Mouse (Mus musculus) spleen, adult 2 months (tissue): ENCODE measurements around the gene Gm128. TPM values are rescaled to one million over a fixed set of nuclear protein-coding genes. Genes with fewer than 3 reads are reported as not detected.

Experiments
- DNase-seq, 2 experiments: peaks; one replicate each; pipeline versions ENCODE4 v3.0.0 to v3.0.0-alpha.2; 2012 to 2021; ENCODE audit warnings: low spot score in 2 of 2, low read depth in 1 of 2
- H3K27ac ChIP-seq: fragments of 200-500 bp; 2 replicates; pipeline ENCODE4 v1.5.1; 2012; ENCODE audit warnings: low read length, inconsistent platforms; ENCODE audit not compliant: insufficient read depth
- H3K27me3 ChIP-seq: fragments of 200-500 bp; 2 replicates; pipeline ENCODE4 v1.6.1; 2012; ENCODE audit warnings: mild to moderate bottlenecking, moderate library complexity, low read length, inconsistent platforms; ENCODE audit not compliant: control insufficient read depth, insufficient read depth
- H3K36me3 ChIP-seq: fragments of 200-500 bp; 2 replicates; pipeline ENCODE4 v1.6.1; 2012; ENCODE audit warnings: mild to moderate bottlenecking, low read length, inconsistent platforms; ENCODE audit not compliant: control insufficient read depth, insufficient read depth
- H3K4me1 ChIP-seq: fragments of 200-500 bp; 2 replicates; pipeline ENCODE4 v1.6.1; 2011; ENCODE audit warnings: inconsistent platforms; ENCODE audit not compliant: control insufficient read depth, insufficient read depth, insufficient read length
- H3K4me3 ChIP-seq: fragments of 200-500 bp; 2 replicates; pipeline ENCODE4 v1.5.1; 2011; ENCODE audit warnings: mild to moderate bottlenecking, inconsistent platforms; ENCODE audit not compliant: insufficient read depth, insufficient read length; ENCODE audit errors: extremely low read depth
- CTCF ChIP-seq: fragments of 200-500 bp; IDR thresholded peaks from 2 replicates; pipeline ENCODE4 v1.5.1; 2011; ENCODE audit warnings: mild to moderate bottlenecking, inconsistent platforms; ENCODE audit not compliant: insufficient read depth, insufficient read length, insufficient replicate concordance; ENCODE audit errors: extremely low read depth
- POLR2A ChIP-seq: fragments of 200-500 bp; IDR thresholded peaks from 2 replicates; pipeline ENCODE4 v1.6.1; 2011; ENCODE audit warnings: low read depth, low read length, inconsistent platforms
- WGBS: fragments of 180-500 bp; shearing (Covaris S2); methylation state at CpG from one replicate; pipeline ENCODE4 v1.1.7; 2018; 5-methylcytosine and 5-hydroxymethylcytosine counted together
- polyA plus RNA-seq: library from polyadenylated mRNA; depleted of rRNA; stranded (reverse); fragments of >200 nt; gene quantifications from 2 replicates; pipeline ENCODE4 v1.2.3, GENCODE M21; 2012; rRNA removed

The Gm128 gene
- polyA plus RNA-seq, 1 experiment: 0.18 TPM

DNA sequence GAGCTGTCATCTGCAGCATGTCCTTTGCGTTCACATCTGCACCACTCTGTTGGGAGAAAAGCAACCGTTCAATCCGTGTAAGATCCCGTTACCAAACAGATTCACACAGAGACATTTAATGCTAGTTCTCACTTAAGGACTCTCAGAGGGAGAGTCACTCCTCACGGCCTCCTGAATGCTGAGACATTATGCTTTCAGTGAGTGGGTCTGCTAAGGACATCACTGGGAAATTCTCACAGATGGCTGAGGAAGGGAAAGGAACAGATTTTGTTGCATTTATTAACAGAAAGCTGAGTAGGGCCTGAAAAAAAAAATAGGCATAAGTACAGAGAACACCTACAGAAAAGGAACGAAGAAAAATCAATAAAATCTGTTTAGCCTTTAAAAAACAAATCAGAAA is 37.5 kb downstream of the Gm128 start:
- H3K4me1 ChIP-seq: no peaks in the 10 kb centered on the region
- no peak overlapping the region for H3K4me3 ChIP-seq
- no peak overlapping the region for H3K27ac ChIP-seq
- H3K27me3 ChIP-seq: no peaks in the 10 kb centered on the region
- H3K36me3 ChIP-seq: peaks cover 49% of the 10 kb centered on the region
- 95% methylated on average over 6 of the region's 6 CpGs for WGBS
- DNase-seq: no peak
- TF ChIP-seq CTCF (no peak), POLR2A (no peak)

DNA sequence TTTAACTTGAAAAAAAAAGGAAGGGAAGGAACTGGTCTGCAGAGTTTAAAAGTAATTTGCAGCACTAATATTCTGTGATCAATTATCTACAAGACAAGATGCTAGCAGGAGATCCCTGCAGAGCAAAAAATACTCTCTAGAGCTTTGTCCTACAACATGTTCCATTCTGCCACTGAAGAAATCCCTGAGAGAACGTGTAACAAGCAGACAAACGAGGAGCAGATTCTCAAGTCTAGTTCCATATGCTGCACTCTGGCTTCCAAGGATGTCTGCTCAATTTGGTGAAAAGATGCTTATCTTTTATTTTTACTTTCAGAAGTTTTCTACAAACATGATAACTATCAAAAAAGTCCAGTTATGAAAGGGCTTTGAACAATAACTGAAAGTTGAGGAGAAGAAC is 40.8 kb downstream of the Gm128 start:
- no peak for DNase-seq
- Histone ChIP-seq H3K27me3 (no peaks in the 10 kb centered on the region), H3K36me3 (peaks cover 55% of the 10 kb centered on the region), H3K27ac (no peak overlapping the region), H3K4me1 (no peaks in the 10 kb centered on the region), H3K4me3 (no peak overlapping the region)
- WGBS: 97% methylated on average over 2 of the region's 2 CpGs
- TF ChIP-seq POLR2A: no peak
- no peak for TF ChIP-seq CTCF

DNA sequence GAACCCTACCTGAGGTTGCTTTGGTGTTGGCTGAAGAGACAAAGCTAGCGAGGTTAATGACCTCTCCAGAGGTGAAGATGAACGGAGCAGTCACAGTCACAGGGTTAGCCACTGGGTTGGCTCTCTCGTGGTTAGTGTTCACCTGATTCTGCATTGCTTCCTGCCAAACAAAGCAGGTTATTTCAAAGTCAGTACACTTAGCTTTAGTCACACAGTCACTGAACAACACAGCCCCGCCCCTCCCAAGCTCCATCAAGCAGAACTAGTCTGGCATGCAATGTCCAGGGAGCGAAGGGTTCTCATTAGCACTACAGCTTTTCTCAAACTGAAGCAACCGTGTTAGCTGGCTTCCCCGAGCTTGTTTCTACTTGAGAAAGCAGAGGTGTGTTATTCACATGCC is 41.3 kb downstream of the Gm128 start:
- no peak for DNase-seq
- Histone ChIP-seq H3K27ac (no peak overlapping the region), H3K4me3 (no peak overlapping the region), H3K4me1 (no peaks in the 10 kb centered on the region), H3K27me3 (no peaks in the 10 kb centered on the region), H3K36me3 (peaks cover 53% of the 10 kb centered on the region)
- WGBS: 84% methylated on average over 7 of the region's 7 CpGs
- TF ChIP-seq CTCF (no peak), POLR2A (no peak)

DNA sequence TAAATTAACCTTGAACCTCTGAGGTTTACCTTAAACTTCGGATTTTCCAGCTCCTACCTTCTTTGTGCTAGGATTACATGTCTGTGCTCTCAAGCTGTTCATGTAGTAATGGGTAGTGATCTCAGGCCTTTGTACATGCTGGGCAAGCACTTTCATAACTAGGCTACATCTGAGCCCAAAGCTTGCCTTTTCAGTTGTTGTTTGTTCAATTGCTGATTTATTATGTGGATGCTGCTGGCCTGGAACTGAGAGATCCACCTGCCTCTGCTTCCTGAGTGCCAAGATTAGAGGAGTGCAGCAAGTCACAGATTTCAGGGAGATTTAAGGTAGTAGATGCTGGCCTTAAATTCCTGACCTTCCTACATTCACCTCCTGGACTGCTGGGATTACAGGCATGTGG is 42.3 kb downstream of the Gm128 start:
- H3K27me3 ChIP-seq: no peaks in the 10 kb centered on the region
- no peak for DNase-seq
- no peak overlapping the region for H3K27ac ChIP-seq
- peaks cover 53% of the 10 kb centered on the region for H3K36me3 ChIP-seq
- H3K4me1 ChIP-seq: no peaks in the 10 kb centered on the region
- H3K4me3 ChIP-seq: no peak overlapping the region
- TF ChIP-seq CTCF (no peak), POLR2A (no peak)
- WGBS: 92% methylated on average over 1 of the region's 1 CpGs

DNA sequence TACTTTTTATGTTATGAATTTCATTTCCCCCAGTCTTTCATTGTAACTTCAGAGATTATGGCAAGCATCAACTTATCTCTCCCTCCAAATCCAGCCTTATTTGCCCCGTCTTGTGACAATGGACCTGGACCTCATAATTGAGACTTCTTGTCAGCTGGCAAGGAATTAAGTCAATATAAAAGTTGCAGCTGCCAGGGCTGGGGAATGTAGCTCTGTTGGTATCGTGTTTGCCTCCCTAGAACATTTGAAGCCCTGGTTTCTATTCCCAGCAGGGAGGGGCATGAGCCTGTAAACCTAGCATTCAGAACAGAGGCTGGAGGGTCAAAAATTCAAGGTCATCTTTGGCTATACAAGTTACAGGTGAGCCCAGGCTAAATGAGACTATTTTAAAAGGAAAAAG is 45.6 kb downstream of the Gm128 start:
- no peaks in the 10 kb centered on the region for H3K4me1 ChIP-seq
- 95% methylated on average over 2 of the region's 2 CpGs for WGBS
- H3K36me3 ChIP-seq: peaks cover 38% of the 10 kb centered on the region
- DNase-seq: no peak
- no peak overlapping the region for H3K4me3 ChIP-seq
- H3K27me3 ChIP-seq: no peaks in the 10 kb centered on the region
- TF ChIP-seq CTCF (no peak), POLR2A (no peak)
- no peak overlapping the region for H3K27ac ChIP-seq

DNA sequence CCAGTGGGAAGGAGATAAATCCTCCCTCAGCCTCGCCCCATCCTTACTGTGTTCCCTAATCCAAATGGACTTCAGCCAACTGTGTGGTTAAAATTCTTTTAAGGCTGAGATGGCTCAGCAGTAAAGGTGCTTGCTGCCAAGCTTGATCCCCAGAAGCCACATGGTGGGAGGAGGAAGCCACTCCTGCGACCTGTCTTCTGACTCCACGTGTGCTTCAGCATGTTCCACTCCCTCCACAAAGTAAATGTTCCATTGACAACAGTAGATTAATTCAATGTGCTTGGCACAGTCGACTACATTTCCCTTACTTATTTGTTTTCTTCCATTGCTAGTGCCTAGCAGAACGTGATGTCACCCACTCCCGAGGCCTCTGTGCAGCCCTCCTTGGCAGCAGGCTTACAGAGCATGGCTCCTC is 46.7 kb downstream of the Gm128 start:
- no peaks in the 10 kb centered on the region for H3K4me1 ChIP-seq
- H3K27me3 ChIP-seq: no peaks in the 10 kb centered on the region
- no peak for TF ChIP-seq CTCF
- TF ChIP-seq POLR2A: no peak
- H3K36me3 ChIP-seq: peaks cover 36% of the 10 kb centered on the region
- no peak overlapping the region for H3K27ac ChIP-seq
- WGBS: 86% methylated on average over 6 of the region's 6 CpGs
- no peak overlapping the region for H3K4me3 ChIP-seq
- no peak for DNase-seq

Other genes starting within 250 kb of the Gm128 start
- 18.5 and 21.0 TPM in 2 replicates for gene Zfp687, start 226.2 kb downstream of the Gm128 start, polyA plus RNA-seq
- 90.5 and 108 TPM in 2 replicates for gene Psmd4, start 199.0 kb downstream of the Gm128 start, polyA plus RNA-seq
- 14.1 and 14.4 TPM in 2 replicates for gene Pip5k1a, start 134.7 kb downstream of the Gm128 start, polyA plus RNA-seq
- 36.3 and 44.6 TPM in 2 replicates for gene Vps72, start 130.6 kb downstream of the Gm128 start, polyA plus RNA-seq
- gene Tmod4, start 117.1 kb downstream of the Gm128 start, polyA plus RNA-seq: 0.69 and 0.91 TPM in 2 replicates
- gene Scnm1, start 107.6 kb downstream of the Gm128 start, polyA plus RNA-seq: 25.2 and 29.4 TPM in 2 replicates
- 4.7 and 5.3 TPM in 2 replicates for gene Lysmd1, start 107.5 kb downstream of the Gm128 start, polyA plus RNA-seq
- 89.1 and 132 TPM in 2 replicates for gene Tnfaip8l2, start 99.2 kb downstream of the Gm128 start, polyA plus RNA-seq
- 2.2 TPM in 2 replicates for gene Sema6c, start 81.1 kb downstream of the Gm128 start, polyA plus RNA-seq
- gene Gabpb2, start 23.7 kb downstream of the Gm128 start, polyA plus RNA-seq: 17.0 and 17.1 TPM in 2 replicates
- gene Cdc42se1, start 12.9 kb downstream of the Gm128 start, polyA plus RNA-seq: 91.5 and 94.1 TPM in 2 replicates
- 15.5 and 16.2 TPM in 2 replicates for gene Mllt11, start 9.4 kb downstream of the Gm128 start, polyA plus RNA-seq
- gene Bnipl, start 9.6 kb upstream of the Gm128 start, polyA plus RNA-seq: 0.07 TPM in 1 of 2 replicates, not detected in the other
- gene Mindy1, start 39.7 kb upstream of the Gm128 start, polyA plus RNA-seq: 44.8 and 51.0 TPM in 2 replicates
- gene Prune1, start 40.5 kb upstream of the Gm128 start, polyA plus RNA-seq: 7.7 and 8.9 TPM in 2 replicates
- gene Anxa9, start 65.6 kb upstream of the Gm128 start, polyA plus RNA-seq: 2.6 and 2.7 TPM in 2 replicates
- gene Cers2, start 73.2 kb upstream of the Gm128 start, polyA plus RNA-seq: 95.7 and 101 TPM in 2 replicates
- gene Setdb1, start 115.6 kb upstream of the Gm128 start, polyA plus RNA-seq: 9.4 and 10.4 TPM in 2 replicates
- not detected in 2 replicates for gene 4930558C23Rik, start 161.2 kb upstream of the Gm128 start, polyA plus RNA-seq
- gene Arnt, start 192.8 kb upstream of the Gm128 start, polyA plus RNA-seq: 19.5 and 20.7 TPM in 2 replicates